Mouse (Mus musculus) B cell, adult 62 days (primary cell): Measurements from ENCODE around the gene Aaed1. TPM values are rescaled to one million over a fixed set of nuclear protein-coding genes. Genes with fewer than 3 reads are reported as not detected.

Experiments used
- total RNA-seq: library from RNA; stranded (reverse); gene quantifications from 4 replicates; pipeline ENCODE4 v1.2.4, GENCODE M21; 2023

Aaed1 gene
- 32.9 to 40.5 TPM (median 35.4 TPM) in 4 replicates for total RNA-seq

GRCm38 (mm10) chr13:64312024-64312915 is at the start of gene Aaed1:
Gene Aaed1, minus strand, starts transcription at chr13:64312710.

GRCm38 (mm10) chr13:64274879-64275753 is 37.4 kb downstream of the Aaed1 start, which contains the start of gene Cdc14b:
Gene Cdc14b, minus strand, starts transcription at chr13:64275290.

Other genes starting within 250 kb of the Aaed1 start
- not detected in 4 replicates for gene Hsd17b3, start 223.5 kb downstream of the Aaed1 start, total RNA-seq
- gene Slc35d2, start 183.3 kb downstream of the Aaed1 start, total RNA-seq, result 13.9 to 18.4 TPM (median 17.1 TPM) in 4 replicates
- 15.7 to 22.9 TPM (median 19.4 TPM) in 4 replicates for gene Zfp367, start 159.5 kb downstream of the Aaed1 start, total RNA-seq
- 8.7 to 14.4 TPM (median 12.5 TPM) in 4 replicates for gene Habp4, start 150.9 kb downstream of the Aaed1 start, total RNA-seq
- 4.1 to 5.9 TPM (median 4.7 TPM) in 4 replicates for gene Cdc14b, start 37.4 kb downstream of the Aaed1 start, total RNA-seq
- 19.5 to 28.5 TPM (median 21.1 TPM) in 4 replicates for gene Ctsl, start 58.2 kb upstream of the Aaed1 start, total RNA-seq
- 1.8 to 4.4 TPM (median 2.7 TPM) in 4 replicates for gene Cdk20, start 119.6 kb upstream of the Aaed1 start, total RNA-seq
- not detected in 4 replicates for gene Fam240b, start 185.1 kb upstream of the Aaed1 start, total RNA-seq